Mouse (Mus musculus): ENCODE results near the gene Ctla2a.

DNA sequence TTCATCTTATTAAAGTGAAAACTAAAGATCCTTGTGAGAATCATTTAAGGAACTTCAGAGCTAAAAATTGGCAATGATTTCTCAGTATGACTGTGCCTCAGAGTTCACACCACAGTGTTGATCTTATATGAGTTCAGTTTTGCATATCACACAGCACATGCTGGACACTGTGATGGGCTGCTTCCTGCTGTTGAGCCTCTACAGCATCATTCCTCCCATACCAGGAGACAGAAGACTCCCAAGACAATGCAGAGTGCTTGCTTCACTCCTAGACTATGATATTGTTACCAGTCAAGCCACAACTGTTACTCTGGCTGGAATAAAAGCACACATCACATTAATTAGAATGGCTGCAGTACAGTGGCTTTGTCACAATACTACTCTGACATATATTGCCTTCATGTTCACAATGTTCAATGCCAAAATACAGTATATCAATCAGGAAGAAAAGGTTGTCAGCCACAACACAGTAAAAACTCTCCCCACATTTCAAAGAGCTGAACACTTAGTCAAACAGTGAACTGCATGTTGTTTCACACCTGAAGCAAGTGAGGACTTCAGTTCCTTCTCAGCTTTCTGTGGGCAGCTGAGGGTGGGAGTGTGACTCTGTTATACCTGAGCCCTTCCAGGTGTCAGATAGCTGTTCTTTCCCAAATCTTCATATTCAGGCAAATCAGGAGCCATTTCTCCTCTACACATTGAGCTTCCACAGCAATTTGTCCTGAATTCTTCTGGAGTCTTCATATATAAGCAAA lies 40.8 kb downstream of the Ctla2a start:
- TF ChIP-seq CTCF (IDR thresholded peaks at IDR 0.05; ENCODE audit: extremely low read depth, insufficient read depth, insufficient read length, insufficient replicate concordance) (no peak), POLR2A (IDR thresholded peaks at IDR 0.05; ENCODE audit: low read depth, low read length) (no peak)

Data from spleen, adult 2 months (tissue).